Mouse (Mus musculus) frontal cortex, postnatal 36 days (tissue): Measurements from ENCODE around the gene Srrd.

Experiments used
- DNase-seq, 2 experiments: peaks; one replicate each; pipeline ENCODE4 v3.0.0; 2022; ENCODE audit warnings: low spot score in 2 of 2

Gene Srrd

DNA sequence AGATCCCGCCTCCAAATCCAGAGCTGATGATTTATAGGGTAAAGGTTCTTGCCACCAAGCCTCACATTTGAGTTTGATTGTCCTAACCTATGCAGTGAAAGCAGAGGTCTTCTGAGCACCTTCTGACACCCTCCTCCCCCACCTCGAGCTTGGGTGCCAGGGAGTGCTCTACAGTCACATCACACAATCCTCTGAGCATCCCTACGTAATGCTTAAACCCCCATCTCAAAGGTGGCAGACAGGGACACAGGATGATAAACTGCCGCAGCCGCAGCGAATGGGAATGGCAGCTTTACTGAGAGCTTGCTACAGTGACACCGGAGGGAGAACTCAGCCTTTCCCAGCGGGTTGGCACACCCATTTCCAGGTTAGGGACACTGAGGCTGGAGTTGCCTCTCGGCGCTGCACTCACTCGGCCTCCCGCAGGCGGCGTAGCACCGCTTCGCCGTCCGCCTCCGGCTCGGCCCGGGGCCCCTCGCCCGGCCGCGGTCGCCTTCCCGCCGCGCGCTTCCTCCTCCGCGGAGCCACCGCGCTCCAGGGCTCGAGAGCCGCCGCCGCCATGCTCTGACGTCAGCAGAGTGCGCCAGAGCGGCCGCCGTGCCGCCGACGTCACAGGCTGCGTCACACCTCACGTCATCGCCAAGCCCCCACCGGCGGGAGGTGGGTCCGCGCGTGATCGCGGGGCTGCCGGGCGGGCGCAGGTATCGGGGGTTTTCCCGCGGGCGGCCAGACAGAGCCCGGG is at the start of gene Srrd, which contains the start of gene Hps4:
TSS of gene Srrd (minus strand) at position 578 of the 742 bp plus-strand sequence.
TSS of gene Hps4 (plus strand) at position 621 of the 742 bp plus-strand sequence.
- DNase-seq = peak; percentile 90

DNA sequence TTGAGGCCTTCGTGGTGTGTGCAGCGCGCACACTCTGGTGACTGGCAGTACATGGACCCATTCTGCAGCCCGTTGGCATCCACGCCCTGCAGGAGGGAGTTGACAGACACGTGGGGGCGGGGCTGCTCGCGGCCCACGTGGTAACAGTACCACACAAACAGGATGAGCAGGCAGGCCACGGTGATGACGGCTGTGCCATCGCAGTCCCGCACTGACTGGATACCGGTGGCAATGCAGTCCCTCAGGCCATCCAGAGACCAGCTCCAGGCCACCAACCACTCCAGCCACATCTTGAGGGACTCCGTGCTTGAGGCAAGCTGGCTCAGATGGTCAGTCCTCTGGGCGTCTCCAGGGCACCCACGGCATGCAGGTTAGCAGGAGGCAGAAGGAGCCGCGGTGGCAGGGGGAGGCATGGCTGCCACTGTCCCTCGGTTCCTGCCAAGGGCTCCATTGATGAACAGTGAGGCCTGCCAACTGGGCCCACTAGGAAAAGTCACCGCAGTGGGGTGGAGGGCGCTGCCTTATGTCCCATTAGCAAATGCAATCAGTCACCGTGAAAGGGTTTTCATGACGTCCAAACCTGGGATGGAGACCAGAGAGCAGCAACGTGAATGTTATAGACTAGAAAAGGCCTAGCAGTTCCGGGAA is 49.0 kb upstream of the Srrd start:
- DNase-seq = no peak

DNA sequence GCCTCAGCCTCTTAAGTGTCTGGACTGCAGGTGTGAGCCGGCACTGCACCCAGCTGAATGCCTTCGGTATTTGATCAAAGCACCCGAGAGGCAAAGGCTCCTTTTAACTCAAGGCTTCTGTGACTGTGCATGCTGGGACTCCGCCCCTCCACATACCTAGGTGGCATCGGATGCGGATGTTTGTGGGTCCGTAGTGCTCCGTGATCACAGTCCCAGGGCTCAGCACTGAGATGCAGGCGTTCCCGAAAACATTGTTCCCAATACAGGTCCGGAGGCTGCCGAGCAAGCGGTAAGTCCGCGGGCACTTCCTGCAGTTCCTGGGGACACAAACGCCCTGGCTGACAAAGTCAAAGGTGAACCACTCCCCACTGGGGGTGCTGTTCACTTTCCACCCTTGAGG is 48.2 kb upstream of the Srrd start:
- no peak for DNase-seq

DNA sequence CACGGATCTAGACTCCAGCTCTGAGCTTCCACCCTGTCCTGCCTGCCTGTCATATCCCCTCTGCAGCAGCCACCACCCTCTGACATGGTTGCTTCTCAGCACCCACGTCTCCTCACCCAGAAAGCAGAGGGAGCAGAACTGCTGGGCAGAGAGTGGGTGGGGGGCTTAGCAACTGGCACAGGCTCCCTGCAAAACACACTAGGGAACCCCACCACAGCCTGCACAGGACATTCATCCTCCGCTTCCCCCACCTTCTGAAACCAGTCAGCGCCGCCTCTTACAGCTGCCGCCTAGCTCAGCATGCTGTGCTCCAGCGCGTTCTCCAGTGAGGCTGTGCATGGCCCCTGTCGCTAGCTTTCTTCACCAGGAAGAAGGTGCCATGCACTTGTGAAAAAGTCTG is 46.5 kb upstream of the Srrd start:
- peak in 1 of 2 experiments; percentile 53 for DNase-seq

DNA sequence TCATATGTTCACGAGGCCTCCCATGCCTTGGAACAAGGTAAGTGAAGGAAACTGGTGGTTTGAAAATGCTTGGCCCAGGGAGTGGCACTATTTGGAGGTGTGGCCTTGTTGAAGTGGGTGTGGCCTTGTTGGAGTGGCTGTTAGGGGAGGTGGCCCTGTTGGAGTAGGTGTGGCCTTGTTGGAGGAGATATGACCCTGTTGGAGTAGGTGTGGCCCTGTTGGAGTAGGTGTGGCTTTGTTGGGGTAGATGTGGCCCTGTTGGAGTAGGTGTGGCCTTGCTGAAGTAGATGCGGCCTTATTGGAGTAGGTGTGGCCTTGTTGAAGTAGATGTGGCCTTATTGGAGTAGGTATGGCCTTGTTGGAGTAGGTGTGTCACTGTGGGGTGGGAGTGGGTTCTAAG is 43.1 kb upstream of the Srrd start:
- no peak for DNase-seq

DNA sequence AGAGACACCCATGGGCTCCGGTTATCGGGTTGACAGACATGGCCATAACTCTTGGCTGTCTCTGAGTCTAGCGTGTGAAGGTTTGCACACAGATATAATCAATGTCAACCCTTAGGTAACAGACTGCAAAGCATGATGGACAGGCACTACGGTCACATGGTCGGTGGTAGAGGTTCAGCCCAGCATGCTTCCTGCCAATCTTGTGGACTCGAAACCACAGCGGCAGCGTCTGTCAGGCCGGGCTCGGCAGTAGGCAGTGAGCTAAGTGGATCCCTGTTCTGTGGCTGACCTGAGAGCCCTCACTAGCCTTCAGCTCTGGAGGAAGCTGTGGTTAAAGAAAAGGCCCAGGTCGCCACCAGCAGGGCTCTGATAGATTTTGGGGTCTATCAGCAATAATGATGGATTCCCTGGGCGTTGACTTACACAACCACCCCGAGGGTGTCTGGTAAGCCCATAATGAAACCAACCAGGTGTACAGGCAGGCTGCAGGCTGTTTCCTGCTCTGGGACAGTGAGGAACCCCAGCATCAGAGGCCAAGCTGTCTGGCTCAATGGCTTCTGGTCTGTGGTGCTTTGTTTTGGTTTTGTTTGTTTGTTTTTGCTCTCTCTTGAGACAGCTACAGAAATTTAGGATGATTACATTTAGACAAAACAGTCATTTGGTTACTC is 42.1 kb upstream of the Srrd start:
- DNase-seq = no peak

DNA sequence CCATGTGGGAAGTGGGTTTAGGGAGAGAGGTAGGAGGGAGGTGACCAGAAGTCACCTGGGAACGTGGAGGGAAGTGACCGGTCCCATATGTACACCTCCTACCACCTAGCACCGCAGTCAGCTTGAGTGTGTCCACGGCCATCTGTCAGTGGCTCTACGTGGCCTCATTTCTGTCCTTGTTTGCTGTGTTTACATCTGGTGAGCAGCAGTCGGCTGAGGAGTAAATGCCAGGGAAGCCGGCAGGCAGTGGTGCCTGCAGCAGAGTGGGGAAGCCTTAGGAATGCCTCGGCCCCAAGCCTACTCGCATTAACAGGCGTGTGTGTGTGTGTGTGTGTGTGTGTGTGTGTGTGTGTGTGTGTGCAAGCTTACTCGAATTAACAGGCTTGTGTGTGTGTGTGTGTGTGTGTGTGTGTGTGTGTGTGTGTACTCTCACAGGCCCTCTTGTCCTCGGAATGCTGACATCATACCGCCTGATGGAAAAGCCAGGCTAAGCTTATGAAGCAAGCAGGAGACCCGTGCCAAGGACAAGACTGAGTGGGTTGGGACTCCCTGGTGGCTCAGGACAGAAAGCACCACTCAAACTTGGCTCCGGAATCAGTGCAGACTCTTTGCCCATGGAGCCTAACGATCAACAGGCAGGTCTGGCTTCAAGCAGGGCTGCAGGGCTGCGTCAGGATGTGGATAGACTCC is 39.9 kb upstream of the Srrd start:
- peak in 1 of 2 experiments; percentile 67 for DNase-seq

DNA sequence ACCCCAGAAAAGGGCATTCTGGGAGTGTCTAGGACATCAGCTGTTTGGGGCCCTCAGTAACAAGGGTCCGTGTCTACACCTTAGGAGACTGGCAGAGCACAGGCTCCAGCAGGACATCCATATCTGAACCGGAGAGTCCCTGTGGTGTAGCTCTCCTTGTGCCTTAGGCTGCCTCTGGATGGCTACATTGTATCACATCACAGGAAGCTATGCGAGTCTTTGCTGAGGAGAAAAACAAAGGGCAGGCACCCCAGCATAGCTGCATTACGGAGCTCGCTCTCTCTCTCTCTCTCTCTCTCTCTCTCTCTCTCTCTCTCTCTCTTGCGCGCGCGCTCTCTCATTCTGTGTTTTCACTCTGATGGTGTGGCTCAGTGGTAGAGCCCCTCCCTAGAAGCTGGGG is 39.2 kb upstream of the Srrd start:
- DNase-seq = no peak

DNA sequence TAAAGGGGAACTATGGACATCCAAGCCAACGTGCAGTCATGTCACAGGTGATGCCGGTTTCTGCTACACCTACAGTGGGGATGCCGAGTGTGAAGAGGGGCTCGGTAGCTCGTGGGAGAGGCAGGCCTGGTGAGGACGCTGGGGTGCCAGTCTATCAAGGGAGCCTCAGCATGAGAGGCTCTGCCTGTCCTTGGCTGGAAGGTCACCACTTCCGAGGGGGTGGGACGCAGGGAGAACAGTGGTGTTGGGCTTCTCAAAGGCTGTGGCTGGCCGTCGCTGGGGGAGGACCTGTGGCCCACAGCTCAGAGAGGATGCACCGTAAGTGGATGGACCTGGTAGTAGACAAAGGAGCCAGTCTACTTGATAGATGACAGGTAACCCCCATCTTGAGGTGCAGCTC is 38.3 kb upstream of the Srrd start:
- no peak for DNase-seq

DNA sequence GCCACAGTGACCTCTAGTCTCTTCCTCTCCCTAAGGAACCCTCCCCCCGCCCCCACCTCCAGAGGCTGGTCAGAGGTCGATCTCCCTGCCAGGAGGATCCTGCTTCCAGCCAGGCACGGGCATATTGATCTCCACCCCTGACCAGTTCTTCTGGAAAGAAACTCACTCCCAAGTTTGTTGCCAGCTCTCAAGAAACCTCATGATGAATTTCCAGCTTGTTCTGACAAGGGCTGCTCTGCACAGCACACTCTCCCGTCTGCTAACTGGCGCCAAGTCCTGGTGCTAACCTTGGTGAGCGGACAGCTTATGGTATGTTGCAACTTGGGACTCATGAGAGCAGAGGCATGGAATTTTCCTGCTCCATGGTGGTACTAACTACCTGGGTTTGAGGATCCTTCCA is 35.9 kb upstream of the Srrd start:
- no peak for DNase-seq

DNA sequence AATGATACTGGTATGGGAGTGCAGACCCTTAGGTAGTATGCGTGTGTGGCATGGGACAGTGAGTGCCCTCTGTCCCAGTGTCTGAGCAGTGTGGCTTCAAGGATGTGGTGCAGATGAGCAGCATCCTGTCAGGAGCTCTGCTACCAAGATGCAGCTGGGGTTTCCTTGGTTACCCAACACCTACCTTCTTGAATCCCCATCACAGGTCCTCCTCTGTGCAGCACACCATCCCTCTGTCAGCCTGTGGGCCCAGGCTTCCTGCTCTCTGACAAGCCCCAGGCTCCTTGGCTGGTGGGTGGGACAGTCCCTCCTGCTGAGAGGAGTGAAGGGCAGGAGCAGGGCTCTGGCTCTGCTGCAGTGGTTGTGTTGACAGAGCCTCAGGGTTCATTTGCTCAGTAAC is 34.5 kb upstream of the Srrd start:
- DNase-seq = no peak

DNA sequence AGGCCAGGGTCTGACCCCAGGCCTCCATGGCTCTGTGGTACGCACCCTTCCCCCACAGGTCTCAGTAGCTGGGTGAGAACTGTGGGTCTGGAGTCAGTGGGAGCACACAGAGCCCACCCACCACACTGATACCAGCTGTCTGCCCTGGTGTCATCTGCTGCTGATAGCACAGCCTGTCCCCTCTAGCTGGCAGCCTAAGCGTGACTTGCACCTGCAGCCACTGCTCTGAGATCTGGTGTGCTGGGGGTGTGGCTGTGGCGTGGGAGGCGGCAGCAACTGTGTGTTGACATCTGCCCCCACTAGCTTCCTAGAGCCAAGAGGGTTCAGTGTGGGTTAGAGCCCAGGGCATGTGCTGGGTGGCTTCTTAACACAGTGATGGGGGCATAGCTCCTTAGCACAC is 33.3 kb upstream of the Srrd start:
- DNase-seq = no peak

DNA sequence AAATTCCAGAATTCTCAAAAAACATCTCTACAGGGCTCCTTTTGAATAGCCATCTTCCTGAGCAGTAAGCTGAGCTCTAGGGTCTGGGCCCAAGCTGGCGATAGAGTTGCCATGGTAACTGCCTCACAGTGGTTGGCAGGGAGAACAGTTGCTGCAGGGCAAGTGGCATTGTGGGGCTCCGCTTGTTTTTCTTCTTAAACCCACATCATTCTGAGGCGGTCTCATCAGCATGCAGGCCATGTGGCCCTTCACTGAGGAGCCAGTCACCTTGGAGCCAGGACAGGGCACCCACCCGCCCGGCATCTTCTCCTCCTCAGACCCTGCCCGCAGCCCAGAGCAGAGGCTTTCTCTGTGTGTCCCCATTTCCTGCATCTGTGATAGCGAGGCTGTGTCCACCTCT is 29.1 kb upstream of the Srrd start:
- peak; percentile 70 to 84 for DNase-seq

DNA sequence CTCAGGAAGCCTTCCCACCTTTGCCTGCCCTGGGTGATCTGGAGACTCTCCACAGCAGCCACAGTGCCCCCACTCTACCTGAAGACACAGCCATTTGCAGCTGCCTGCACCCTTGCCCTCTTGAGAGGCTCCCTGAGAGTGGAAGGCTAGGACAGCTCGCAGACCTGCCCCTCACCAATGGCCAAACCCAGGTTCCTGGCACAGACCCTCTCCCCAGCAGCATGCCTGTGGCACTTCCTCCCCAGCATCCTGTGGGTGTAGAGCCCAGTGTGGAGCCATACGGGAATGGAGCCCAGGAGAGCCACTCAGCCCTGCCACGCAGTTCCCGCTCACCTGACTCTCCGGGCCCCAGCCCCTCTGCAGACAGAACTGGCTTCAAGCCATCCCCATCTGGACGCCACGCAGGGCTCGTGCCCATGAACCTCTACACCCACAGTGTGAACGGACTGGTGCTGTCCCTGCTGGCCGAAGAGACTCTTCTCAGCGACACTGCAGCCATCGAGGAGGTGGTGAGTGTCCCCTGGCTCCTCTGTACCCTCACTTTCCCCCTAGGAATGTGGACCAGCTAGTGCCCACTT is 27.5 kb upstream of the Srrd start:
- no peak for DNase-seq

DNA sequence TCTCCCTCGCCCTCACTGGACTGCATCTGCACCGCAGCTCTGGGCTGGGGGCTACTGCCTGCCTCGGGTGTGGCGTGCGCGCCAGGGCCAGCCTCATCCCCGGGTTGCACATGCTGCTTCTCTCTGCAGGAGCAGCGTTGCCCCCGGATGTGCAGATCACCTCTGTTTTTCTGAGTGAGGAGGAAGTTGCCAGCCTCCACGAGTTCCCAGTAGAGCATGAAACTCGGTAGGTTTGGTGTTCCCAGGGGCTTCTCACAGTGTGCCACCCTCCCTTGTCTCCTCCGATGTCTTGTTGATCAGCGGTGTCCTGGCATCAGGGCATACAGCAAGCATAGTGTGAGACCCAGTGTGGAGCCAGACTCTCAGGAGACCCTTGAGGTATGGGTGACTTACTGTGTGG is 26.5 kb upstream of the Srrd start:
- DNase-seq = no peak

DNA sequence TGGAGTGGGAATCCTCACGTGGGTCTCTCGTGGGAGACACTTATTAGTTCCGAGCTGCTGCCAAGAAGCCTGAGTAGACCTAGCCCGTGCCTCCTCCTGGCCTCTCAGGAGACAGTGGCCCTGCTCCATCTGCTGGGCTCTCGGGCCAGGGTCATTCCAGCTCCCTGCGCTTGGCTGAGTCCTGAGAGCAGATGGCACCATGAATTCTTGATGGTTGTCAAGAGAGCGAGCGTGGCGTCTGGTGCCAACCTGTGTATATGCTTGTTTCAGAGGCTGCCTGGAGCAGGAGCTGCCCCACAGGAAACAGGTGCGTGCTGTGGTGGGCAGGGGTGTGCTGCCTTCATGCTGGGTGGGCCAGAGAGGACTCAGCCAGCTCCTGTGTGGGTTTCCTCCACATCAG is 25.8 kb upstream of the Srrd start:
- DNase-seq = no peak

DNA sequence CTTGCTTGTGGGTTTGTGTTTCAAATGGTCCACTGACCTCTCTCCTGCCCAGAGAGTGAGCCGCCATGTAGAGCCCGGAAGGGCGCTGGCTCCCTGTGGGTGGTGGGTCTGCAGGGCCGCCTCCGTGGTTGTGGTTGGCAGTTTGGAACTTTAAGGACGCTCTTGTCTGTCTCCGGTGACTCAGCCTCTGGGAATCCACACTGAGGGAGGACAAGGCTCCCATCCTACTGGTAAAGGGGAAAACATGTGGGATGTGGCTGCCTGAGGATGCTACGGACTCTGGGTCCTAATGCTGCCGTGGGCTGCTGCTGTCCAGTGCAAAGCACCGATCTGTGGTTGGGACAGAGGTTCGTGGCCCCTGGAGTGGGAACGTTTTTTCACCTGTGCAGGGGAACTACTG is 25.1 kb upstream of the Srrd start:
- no peak for DNase-seq

DNA sequence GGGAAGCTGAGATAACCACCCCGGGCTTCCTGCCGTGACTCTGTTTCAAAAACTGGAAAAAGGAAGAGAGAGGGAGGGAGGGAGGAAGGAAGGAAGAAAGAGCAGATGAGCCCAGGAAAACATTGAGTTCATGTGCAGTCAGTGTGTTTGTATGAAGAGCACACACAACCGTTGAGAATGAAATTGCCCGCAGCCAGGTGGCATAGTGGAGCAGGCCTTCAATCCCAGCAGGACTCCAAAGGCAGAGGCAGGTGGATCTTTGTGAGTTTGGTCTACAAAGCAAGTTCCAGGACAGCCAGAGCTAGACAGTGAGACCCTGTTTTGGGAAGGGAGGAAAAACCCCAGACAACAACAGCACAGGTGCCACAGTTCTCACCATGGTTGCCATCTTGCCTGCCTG is 24.5 kb upstream of the Srrd start:
- no peak for DNase-seq

DNA sequence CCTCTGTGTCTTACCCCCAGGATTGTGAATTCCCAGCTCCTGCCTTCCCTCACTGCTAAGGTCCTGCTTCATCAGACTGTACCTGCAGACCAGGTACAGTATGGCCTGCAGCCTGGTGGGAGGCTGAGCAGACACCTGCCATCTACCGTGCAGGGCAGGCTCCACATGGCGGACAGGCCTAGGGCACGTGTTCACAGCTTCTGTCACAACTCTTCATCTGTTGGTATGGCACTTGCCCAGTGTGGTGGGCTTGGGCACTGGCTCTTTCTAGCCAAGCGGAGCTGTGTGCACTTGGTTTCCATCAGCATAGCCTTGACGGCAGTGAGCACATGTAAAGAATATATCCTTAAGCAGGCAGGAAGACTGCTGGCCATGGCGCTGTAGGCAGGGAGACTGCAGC is 24.0 kb upstream of the Srrd start:
- DNase-seq = no peak

DNA sequence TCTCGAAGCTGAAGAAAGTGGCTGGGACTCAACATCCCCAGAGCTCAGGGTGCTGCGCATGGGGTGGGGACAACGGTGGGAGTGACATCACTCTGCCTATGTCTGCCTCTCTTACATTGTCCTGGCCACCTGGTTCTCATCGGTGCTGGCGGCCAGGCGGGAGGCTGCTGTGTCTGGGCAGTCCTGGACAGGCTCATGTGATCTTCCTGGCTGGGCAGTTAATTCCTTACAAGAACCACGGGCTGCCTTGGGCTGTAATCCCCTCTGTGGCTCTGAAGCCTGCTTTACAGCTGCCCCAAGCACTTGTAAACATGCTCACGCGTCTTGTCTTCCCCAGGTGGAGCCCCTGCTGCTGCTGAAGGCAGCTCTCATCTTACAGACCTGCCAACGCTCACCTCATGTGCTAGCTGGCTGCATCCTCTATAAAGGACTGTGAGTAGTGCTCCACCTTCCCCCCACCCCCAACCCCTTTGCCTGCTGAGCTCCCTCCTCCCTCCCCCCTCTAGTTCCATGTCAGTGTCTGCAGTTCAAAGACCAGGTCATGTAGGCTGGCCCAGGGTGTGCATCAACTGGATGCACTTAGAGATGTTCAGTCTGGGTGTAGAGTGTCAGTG is 21.5 kb upstream of the Srrd start:
- no peak for DNase-seq

DNA sequence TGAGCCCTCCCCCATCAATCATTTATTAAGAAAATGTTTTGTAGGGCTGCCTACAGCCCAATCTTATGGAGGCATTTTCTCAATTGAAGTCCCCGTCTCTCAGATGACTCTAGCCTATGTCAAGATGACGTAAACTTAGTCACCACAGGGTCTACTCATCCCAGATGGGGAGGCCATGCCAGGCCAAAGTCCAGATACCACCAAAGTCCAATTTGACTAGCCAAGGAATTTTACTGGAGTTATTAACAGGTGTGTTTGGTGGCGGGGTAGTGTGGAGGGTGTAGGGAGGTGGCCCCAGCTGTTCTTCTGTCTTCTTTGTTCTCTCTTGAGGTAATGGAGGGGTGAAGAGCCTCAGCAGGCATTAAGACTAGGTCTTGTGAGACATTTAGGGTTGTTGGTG is 17.2 kb upstream of the Srrd start:
- DNase-seq = no peak

DNA sequence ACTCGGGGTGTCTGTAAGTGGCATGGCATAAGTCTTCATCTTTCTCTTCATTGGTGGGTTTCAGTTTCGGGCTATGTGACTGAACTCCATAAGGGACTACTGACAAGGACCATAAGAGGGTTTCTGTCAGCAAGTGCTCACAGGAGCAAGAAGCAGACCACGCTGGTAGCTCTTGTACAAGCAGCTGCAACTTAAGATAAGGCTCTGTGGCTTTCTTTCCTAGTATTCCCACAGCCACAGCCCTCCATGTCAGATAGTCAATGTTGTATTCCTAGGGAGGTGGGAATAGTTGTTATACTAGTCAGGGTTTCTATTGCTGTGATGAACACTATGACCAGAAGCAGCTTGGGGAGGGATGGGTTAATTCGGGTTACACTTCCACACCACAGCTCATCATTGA is 16.7 kb upstream of the Srrd start:
- DNase-seq = no peak
